In genomic region chr1:59256751-59257231, GRCm38 (mm10) we compare ENCODE assay signal across 9 mouse cellular contexts. TPM values are rescaled to one million over a fixed set of nuclear protein-coding genes. Genes with fewer than 3 reads are reported as not detected.
A peak's percentile ranks its signal among the peaks of the same experiment; 100 is the strongest.
DNase-seq lines count a peak whose midpoint lies in the region; ATAC-seq lines count a peak whose summit lies in the region.
"Had no signal": no experiment of that assay in that cellular context is flagged by ENCODE, and none has a peak within 500 bp of the region (broad histone marks: within the 10 kb centered on the region; RNA-seq: fewer than 3 reads in every experiment).

TSS of gene Cdk15 (plus strand) at chr1:59256906.

- WGBS in embryonic facial prominence, embryonic 15.5 days = 7% methylated on average over 13 of the region's 13 CpGs

- ATAC-seq in embryonic facial prominence, embryonic 15.5 days (ENCODE audit: insufficient number of reproducible peaks, low FRiP score, low TSS enrichment, low read depth) = no peak

- no peaks in the 10 kb centered on the region for H3K9me3 ChIP-seq in embryonic facial prominence, embryonic 15.5 days (replicated peaks)

- H3K27ac ChIP-seq in embryonic facial prominence, embryonic 15.5 days (replicated peaks) = no peak within 1 kb of the TSS

- H3K27me3 ChIP-seq in embryonic facial prominence, embryonic 15.5 days = no peaks in the 10 kb centered on the region

- H3K4me1 ChIP-seq in embryonic facial prominence, embryonic 15.5 days = peaks cover 19% of the 10 kb centered on the region

- no peak within 1 kb of the TSS for H3K4me3 ChIP-seq in embryonic facial prominence, embryonic 15.5 days (replicated peaks)

- H3K4me2 ChIP-seq in embryonic facial prominence, embryonic 15.5 days (replicated peaks) = peak within 1 kb of the TSS; percentile 38

- intact Hi-C loops in heart, postnatal 14 days (cut with DNase I) = no loop called here

- H3K9ac ChIP-seq in embryonic facial prominence, embryonic 15.5 days = no peak within 1 kb of the TSS

- peak; percentile 80 for DNase-seq in heart, adult 11 months
- no peak for DNase-seq in heart, postnatal 14 days
- DNase-seq in ES-CJ7 (ENCODE audit: low read depth, low spot score) = peak; percentile 81
- DNase-seq in mesoderm, embryonic 11.5 days (ENCODE audit: low read depth, low spot score) = peak; percentile 39
- no peak for DNase-seq in spleen, adult 18-20 months
- no peak for DNase-seq in cerebellum, postnatal 14 days
- DNase-seq in cerebellum, postnatal 4 days (ENCODE audit: low spot score in 2 of 2) = no peak

- no peaks in the 10 kb centered on the region for H3K36me3 ChIP-seq in embryonic facial prominence, embryonic 15.5 days

RNA-seq across cellular contexts. Expression of gene Cdk15, which starts in this region (rescaled TPM):
- total RNA-seq in heart, postnatal 14 days (2021) = under 1 TPM in 1 of 2 experiments, not detected in 1; 0.26 TPM
- polyA plus RNA-seq in embryonic facial prominence, embryonic 15.5 days (2015; fragmentation: Nextera tagmentation; extraction: Ambion mirVana) = 0.80 and 1.8 TPM in 2 replicates
- polyA plus RNA-seq: heart, postnatal 0 days had no signal

Comparison
In these comparisons a context has a peak if more than half of its experiments do, and no peak if none do; other contexts are left out.
1. DNase-seq: peak in heart, adult 11 months (single experiment), ES-CJ7 (single experiment) and mesoderm, embryonic 11.5 days (single experiment); none in heart, postnatal 14 days (0 of 2), spleen, adult 18-20 months (0 of 2), cerebellum, postnatal 14 days (0 of 2) and cerebellum, postnatal 4 days (0 of 2).